Mouse (Mus musculus): ENCODE data around the gene Rsf1.

- TF ChIP-seq POLR2A (IDR thresholded peaks at IDR 0.05; ENCODE audit: insufficient read depth, low read depth, low read length) (no peak), CTCF (IDR thresholded peaks at IDR 0.05) (no peak), EP300 (IDR thresholded peaks at IDR 0.05; ENCODE audit: insufficient read depth, low read depth, low read length) (no peak)
Measured at GRCm38 (mm10) chr7:97591336-97591735, 11.6 kb downstream of the Rsf1 start.

Data from heart, adult 2 months (tissue).